ENCODE assay signal across 10 mouse cellular contexts in the genomic region with DNA sequence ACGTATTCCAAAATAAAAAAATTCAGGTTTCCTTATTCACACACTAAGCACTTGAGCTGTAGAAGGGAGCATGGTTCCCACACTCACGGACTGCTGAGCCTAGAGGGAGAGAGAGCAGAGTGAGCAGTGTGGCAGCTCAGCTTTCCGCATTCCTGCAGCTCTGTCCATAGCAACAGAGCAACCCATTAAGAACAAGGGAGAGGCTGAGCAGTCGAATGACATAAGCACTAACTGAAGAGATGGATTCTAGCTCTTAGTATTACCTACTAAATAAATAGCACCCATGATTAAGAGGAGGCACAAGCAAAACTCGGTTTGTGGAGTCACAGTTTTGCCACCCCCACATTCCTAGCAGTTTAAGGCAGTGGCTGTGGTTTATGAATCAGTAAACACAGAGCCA. TPM values are rescaled to one million over a fixed set of nuclear protein-coding genes. Genes with fewer than 3 reads are reported as not detected.
DNase-seq lines count a peak whose midpoint lies in the region; ATAC-seq and TF ChIP-seq lines count a peak whose summit lies in the region.
"Had no signal": no experiment of that assay in that cellular context is flagged by ENCODE, and none has a peak within 500 bp of the region (broad histone marks: within the 10 kb centered on the region; RNA-seq: fewer than 3 reads in every experiment).

No protein-coding gene starts in this region.

- ATAC-seq in kidney, postnatal 0 days (replicated peaks; ENCODE audit: low FRiP score, low read depth) = peak; percentile 71
- ATAC-seq in neural tube, embryonic 13.5 days (ENCODE audit: low read depth) = peak; percentile 84

- H3K27me3 ChIP-seq in kidney, postnatal 0 days (ENCODE audit: insufficient read depth, low read length) = no peaks in the 10 kb centered on the region
- H3K27me3 ChIP-seq in neural tube, embryonic 13.5 days = no peaks in the 10 kb centered on the region

- DNase-seq in kidney, postnatal 0 days (ENCODE audit: low spot score) = peak; percentile 78
- no peak for DNase-seq in kidney, postnatal 36 days
- DNase-seq in brain, embryonic 18.5 days (ENCODE audit: low read depth, low spot score) = peak; percentile 3
- DNase-seq in layer of hippocampus, postnatal 14 days (ENCODE audit: low spot score in 2 of 2) = peak; percentile 14 to 19
- DNase-seq in c-Kit-positive CD71-positive TER-119-positive erythroid progenitor cells, embryonic 14.5 days (ENCODE audit: low spot score) = no peak
- no peak for DNase-seq in adrenal gland, postnatal 36 days
- no peak for DNase-seq in cerebellum, adult 11 months
- DNase-seq: thymus, adult 18-20 months had no signal

- H3K36me3 ChIP-seq in kidney, postnatal 0 days (ENCODE audit: insufficient read depth, low read length) = peaks cover 27% of the 10 kb centered on the region
- peaks cover 48% of the 10 kb centered on the region for H3K36me3 ChIP-seq in neural tube, embryonic 13.5 days

- H3K9ac ChIP-seq in kidney, postnatal 0 days (ENCODE audit: low read depth, low read length) = no peak overlapping the region
- H3K9ac ChIP-seq in neural tube, embryonic 13.5 days = no peak overlapping the region

- no peak for TF ChIP-seq CTCF in kidney, postnatal 0 days (IDR thresholded peaks at IDR 0.05; ENCODE audit: low read depth)

- H3K4me1 ChIP-seq in kidney, postnatal 0 days (replicated peaks; ENCODE audit: insufficient read depth, low read length) = no peaks in the 10 kb centered on the region
- peaks cover 10% of the 10 kb centered on the region for H3K4me1 ChIP-seq in neural tube, embryonic 13.5 days (replicated peaks)

- H3K27ac ChIP-seq in kidney, postnatal 0 days = peak overlapping the region; percentile 42; the same call in 1 of the 2 replicates
- H3K27ac ChIP-seq in neural tube, embryonic 13.5 days (replicated peaks) = peak overlapping the region; percentile 33; the same call in 1 of the 2 replicates

- H3K4me2 ChIP-seq in kidney, postnatal 0 days (ENCODE audit: low read length) = no peak overlapping the region
- H3K4me2 ChIP-seq in neural tube, embryonic 13.5 days = no peak overlapping the region
- H3K4me2 ChIP-seq: liver, embryonic 11.5 days had no signal

- no peak overlapping the region for H3K4me3 ChIP-seq in kidney, postnatal 0 days (replicated peaks; ENCODE audit: low read depth, low read length)
- H3K4me3 ChIP-seq in neural tube, embryonic 13.5 days = no peak overlapping the region

- no peaks in the 10 kb centered on the region for H3K9me3 ChIP-seq in kidney, postnatal 0 days (replicated peaks; ENCODE audit: low read length)
- no peaks in the 10 kb centered on the region for H3K9me3 ChIP-seq in neural tube, embryonic 13.5 days

- 49% methylated on average over 5 of the region's 5 CpGs for WGBS in kidney, postnatal 0 days
- WGBS in neural tube, embryonic 13.5 days = 22% methylated on average over 5 of the region's 5 CpGs

RNA-seq across cellular contexts. Expression of a gene that starts 34.2 kb away (rescaled TPM):
- polyA plus RNA-seq in kidney, postnatal 0 days (2015; fragmentation: Nextera tagmentation; extraction: Ambion mirVana) = 15.6 and 16.7 TPM in 2 replicates
- total RNA-seq in layer of hippocampus, postnatal 14 days (2021) = 1 to 10 TPM; 1.7 to 1.9 TPM
- polyA plus RNA-seq in neural tube, embryonic 13.5 days (2015; fragmentation: Nextera tagmentation; extraction: Ambion mirVana) = 6.5 and 7.8 TPM in 2 replicates
- total RNA-seq in adrenal gland, postnatal 36 days (2021) = 1 to 10 TPM; 5.7 to 5.9 TPM

RNA-seq across cellular contexts. Expression of a gene that starts 35.1 kb away (rescaled TPM):
- 19.1 and 20.0 TPM in 2 replicates for polyA plus RNA-seq in kidney, postnatal 0 days (2015; fragmentation: Nextera tagmentation; extraction: Ambion mirVana)
- total RNA-seq in layer of hippocampus, postnatal 14 days (2021) = 10 to 100 TPM; 14.3 to 14.5 TPM
- polyA plus RNA-seq in neural tube, embryonic 13.5 days (2015; fragmentation: Nextera tagmentation; extraction: Ambion mirVana) = 12.0 and 12.9 TPM in 2 replicates
- total RNA-seq in adrenal gland, postnatal 36 days (2021) = 10 to 100 TPM; 22.5 to 25.4 TPM

Comparison
In these comparisons a context has a peak if more than half of its experiments do, and no peak if none do; other contexts are left out.
1. DNase-seq: peak in kidney, postnatal 0 days (single experiment), brain, embryonic 18.5 days (single experiment) and layer of hippocampus, postnatal 14 days (2 of 2); none in kidney, postnatal 36 days (0 of 2), c-Kit-positive CD71-positive TER-119-positive erythroid progenitor cells, embryonic 14.5 days (single experiment), adrenal gland, postnatal 36 days (0 of 2) and cerebellum, adult 11 months (single experiment).